Mouse (Mus musculus) erythroblast, embryonic 14.5 days (primary cell): ENCODE data around the gene Fam222a. TPM values are rescaled to one million over a fixed set of nuclear protein-coding genes. Genes with fewer than 3 reads are reported as not detected.

Source experiments
- H3K27me3 ChIP-seq: 2 replicates; pipeline ENCODE4 v1.6.1; 2012; ENCODE audit warnings: inconsistent platforms; ENCODE audit not compliant: control insufficient read depth
- H3K36me3 ChIP-seq: 2 replicates; pipeline ENCODE4 v1.6.1; 2012; ENCODE audit warnings: mild to moderate bottlenecking, inconsistent platforms; ENCODE audit not compliant: control insufficient read depth
- H3K4me1 ChIP-seq: 2 replicates; pipeline ENCODE4 v1.6.1; 2012; ENCODE audit warnings: inconsistent platforms; ENCODE audit not compliant: control insufficient read depth
- H3K4me3 ChIP-seq: replicated peaks from 2 replicates; pipeline ENCODE3; 2012; ENCODE audit warnings: moderate library complexity, mild to moderate bottlenecking, inconsistent platforms
- H3K9me3 ChIP-seq: 2 replicates; pipeline ENCODE4 v1.6.1; 2012; ENCODE audit warnings: low read length, inconsistent platforms, mixed read lengths; ENCODE audit not compliant: control insufficient read depth
- GATA1 ChIP-seq: IDR thresholded peaks from 2 replicates; pipeline ENCODE4 v1.6.1; 2012; ENCODE audit warnings: low read length, inconsistent platforms, mixed read lengths
- TAL1 ChIP-seq: IDR thresholded peaks from 3 replicates; pipeline ENCODE4 v1.6.1; 2012; ENCODE audit warnings: low read length, inconsistent platforms, mixed read lengths
- polyA plus RNA-seq: library from polyadenylated mRNA; stranded (reverse); fragments of >175 nt; gene quantifications from 2 replicates; pipeline ENCODE4 v1.2.3, GENCODE M21; 2012

Fam222a gene
- polyA plus RNA-seq, 1 experiment, result 0.16 TPM

GRCm38 (mm10) chr5:114555424-114555823, 12.4 kb upstream of the Fam222a start:
- H3K27me3 ChIP-seq, result no peaks in the 10 kb centered on the region
- peaks cover 9% of the 10 kb centered on the region for H3K9me3 ChIP-seq
- H3K4me1 ChIP-seq, result no peaks in the 10 kb centered on the region
- TF ChIP-seq TAL1, result no peak
- no peak for TF ChIP-seq GATA1
- no peaks in the 10 kb centered on the region for H3K36me3 ChIP-seq
- no peak overlapping the region for H3K4me3 ChIP-seq

- no peaks in the 10 kb centered on the region for H3K36me3 ChIP-seq
- H3K27me3 ChIP-seq, result no peaks in the 10 kb centered on the region
- TF ChIP-seq TAL1, result no peak
- no peak for TF ChIP-seq GATA1
- peaks cover 9% of the 10 kb centered on the region for H3K9me3 ChIP-seq
- no peak overlapping the region for H3K4me3 ChIP-seq
- no peaks in the 10 kb centered on the region for H3K4me1 ChIP-seq
Measured at GRCm38 (mm10) chr5:114556109-114556508, 11.7 kb upstream of the Fam222a start.

GRCm38 (mm10) chr5:114557765-114558731, 9.8 kb upstream of the Fam222a start:
- H3K9me3 ChIP-seq, result peaks cover 9% of the 10 kb centered on the region
- no peaks in the 10 kb centered on the region for H3K27me3 ChIP-seq
- H3K4me1 ChIP-seq, result no peaks in the 10 kb centered on the region
- no peak for TF ChIP-seq TAL1
- no peak for TF ChIP-seq GATA1
- H3K4me3 ChIP-seq, result no peak overlapping the region
- H3K36me3 ChIP-seq, result no peaks in the 10 kb centered on the region

- TF ChIP-seq TAL1 (no peak), GATA1 (no peak)
- Histone ChIP-seq H3K9me3 (peaks cover 11% of the 10 kb centered on the region), H3K4me1 (peaks cover 5% of the 10 kb centered on the region), H3K4me3 (no peak overlapping the region), H3K27me3 (peaks cover 11% of the 10 kb centered on the region), H3K36me3 (no peaks in the 10 kb centered on the region)
Measured at GRCm38 (mm10) chr5:114560533-114560936, 7.3 kb upstream of the Fam222a start.

GRCm38 (mm10) chr5:114560965-114561364, 6.9 kb upstream of the Fam222a start:
- peaks cover 11% of the 10 kb centered on the region for H3K9me3 ChIP-seq
- peaks cover 15% of the 10 kb centered on the region for H3K27me3 ChIP-seq
- H3K4me3 ChIP-seq, result no peak overlapping the region
- TF ChIP-seq GATA1 (no peak), TAL1 (no peak)
- peaks cover 6% of the 10 kb centered on the region for H3K4me1 ChIP-seq
- no peaks in the 10 kb centered on the region for H3K36me3 ChIP-seq

- no peaks in the 10 kb centered on the region for H3K36me3 ChIP-seq
- TF ChIP-seq GATA1 (no peak), TAL1 (no peak)
- peaks cover 15% of the 10 kb centered on the region for H3K9me3 ChIP-seq
- H3K4me3 ChIP-seq, result no peak overlapping the region
- H3K4me1 ChIP-seq, result peaks cover 24% of the 10 kb centered on the region
- peaks cover 46% of the 10 kb centered on the region for H3K27me3 ChIP-seq
Measured at GRCm38 (mm10) chr5:114563994-114564393, 3.8 kb upstream of the Fam222a start.

GRCm38 (mm10) chr5:114565305-114565704, 2.5 kb upstream of the Fam222a start:
- Histone ChIP-seq H3K4me3 (no peak overlapping the region), H3K4me1 (peaks cover 24% of the 10 kb centered on the region), H3K36me3 (no peaks in the 10 kb centered on the region), H3K27me3 (peaks cover 59% of the 10 kb centered on the region), H3K9me3 (peaks cover 15% of the 10 kb centered on the region)
- no peak for TF ChIP-seq GATA1

GRCm38 (mm10) chr5:114565751-114566150, 2.1 kb upstream of the Fam222a start:
- no peak overlapping the region for H3K4me3 ChIP-seq
- no peak for TF ChIP-seq GATA1
- no peak for TF ChIP-seq TAL1
- no peaks in the 10 kb centered on the region for H3K36me3 ChIP-seq
- peaks cover 24% of the 10 kb centered on the region for H3K4me1 ChIP-seq
- peaks cover 63% of the 10 kb centered on the region for H3K27me3 ChIP-seq
- H3K9me3 ChIP-seq, result peaks cover 15% of the 10 kb centered on the region

GRCm38 (mm10) chr5:114566461-114566860, 1.4 kb upstream of the Fam222a start:
- TF ChIP-seq TAL1 (no peak), GATA1 (no peak)
- peaks cover 24% of the 10 kb centered on the region for H3K4me1 ChIP-seq
- H3K4me3 ChIP-seq, result no peak overlapping the region
- peaks cover 15% of the 10 kb centered on the region for H3K9me3 ChIP-seq
- no peaks in the 10 kb centered on the region for H3K36me3 ChIP-seq
- H3K27me3 ChIP-seq, result peaks cover 70% of the 10 kb centered on the region

- Histone ChIP-seq H3K9me3 (peaks cover 15% of the 10 kb centered on the region), H3K4me1 (peaks cover 24% of the 10 kb centered on the region), H3K4me3 (peak overlapping the region; percentile 61), H3K27me3 (peaks cover 77% of the 10 kb centered on the region), H3K36me3 (no peaks in the 10 kb centered on the region)
- TF ChIP-seq TAL1, result no peak
- TF ChIP-seq GATA1, result no peak
Measured at GRCm38 (mm10) chr5:114567075-114567517, 720 bp upstream of the Fam222a start.
